Mouse (Mus musculus) CH12.LX (cell line): ENCODE measurements at regions not wholly inside any gene's neighbourhood (a gene's known extent, or its start where the extent isn't known, plus 50 kb on each side); places are given as distances from the start of the nearest gene placed in this dataset.

Source experiments
- DNase-seq: peaks from one replicate; pipeline ENCODE4 v3.0.0-alpha.2; 2013; ENCODE audit errors: extremely low read depth
- H3K27ac ChIP-seq: 2 replicates; pipeline ENCODE4 v1.5.1; 2012; ENCODE audit warnings: low read depth, mild to moderate bottlenecking, control low read depth, moderate library complexity; ENCODE audit not compliant: insufficient read depth
- H3K27me3 ChIP-seq: replicated peaks from 2 replicates; pipeline ENCODE3; 2012; ENCODE audit warnings: inconsistent platforms
- H3K36me3 ChIP-seq, 2 experiments: replicated peaks in 1 of 2; 2 replicates each; pipeline versions ENCODE3 to v1.6.1; 2012; ENCODE audit warnings: inconsistent platforms in 1 of 2, low read length in 1 of 2, mild to moderate bottlenecking in 1 of 2, mixed read lengths in 1 of 2, moderate library complexity in 1 of 2; ENCODE audit not compliant: control insufficient read depth in 1 of 2, insufficient read depth in 1 of 2
- H3K4me1 ChIP-seq, 2 experiments: 2 replicates each; pipeline ENCODE4 v1.6.1; 2012; ENCODE audit warnings: inconsistent platforms in 1 of 2, moderate library complexity in 1 of 2; ENCODE audit not compliant: insufficient read depth in 2 of 2, control insufficient read depth in 1 of 2
- H3K4me2 ChIP-seq: 2 replicates; pipeline ENCODE4 v1.6.1; 2012; ENCODE audit warnings: low read depth, mild to moderate bottlenecking, control low read depth; ENCODE audit not compliant: poor library complexity, insufficient read depth, severe bottlenecking
- H3K4me3 ChIP-seq, 3 experiments: fragments of 150-350 bp in 1 of 3; sonication (generic) in 1 of 3; replicated peaks in 1 of 3; 2 replicates each; pipeline versions ENCODE3 to v1.5.1; 2011 to 2012; ENCODE audit warnings: low read depth in 2 of 3, low read length in 2 of 3, mild to moderate bottlenecking in 2 of 3, moderate library complexity in 2 of 3, control low read depth in 1 of 3, improper control_type of control experiment in 1 of 3, inconsistent platforms in 1 of 3, mixed read lengths in 1 of 3; ENCODE audit not compliant: poor library complexity in 1 of 3
- H3K79me2 ChIP-seq: replicated peaks from 2 replicates; pipeline ENCODE4 v1.6.1; 2012; ENCODE audit warnings: mild to moderate bottlenecking, moderate library complexity; ENCODE audit not compliant: control insufficient read depth, poor library complexity, insufficient read depth, severe bottlenecking; ENCODE audit errors: extremely low read depth
- H3K9ac ChIP-seq: 2 replicates; pipeline ENCODE4 v1.6.1; 2012; ENCODE audit warnings: low read depth, mild to moderate bottlenecking, control low read depth, moderate library complexity; ENCODE audit not compliant: insufficient read depth
- H3K9me3 ChIP-seq: replicated peaks from 2 replicates; pipeline ENCODE3; 2012; ENCODE audit warnings: low read length, inconsistent platforms, mixed read lengths
- BHLHE40 ChIP-seq: IDR thresholded peaks from 2 replicates; pipeline ENCODE4 v1.6.1; 2011; ENCODE audit warnings: mild to moderate bottlenecking, low read depth, low read length, improper control_type of control experiment
- CTCF ChIP-seq, 2 experiments: IDR thresholded peaks in 1 of 2; conservative IDR thresholded peaks in 1 of 2; 2 replicates each; pipeline ENCODE4 v1.5.1; 2011 to 2012; ENCODE audit warnings: low read depth in 2 of 2, low read length in 2 of 2, improper control_type of control experiment in 1 of 2, inconsistent platforms in 1 of 2, mild to moderate bottlenecking in 1 of 2, moderate library complexity in 1 of 2
- ELF1 ChIP-seq: IDR thresholded peaks from 2 replicates; pipeline ENCODE4 v1.6.1; 2014; ENCODE audit warnings: low read depth, mild to moderate bottlenecking, inconsistent platforms, low read length, improper control_type of control experiment
- EP300 ChIP-seq: IDR thresholded peaks from 2 replicates; pipeline ENCODE4 v1.6.1; 2011; ENCODE audit warnings: low read length, improper control_type of control experiment
- ETS1 ChIP-seq: conservative IDR thresholded peaks from 2 replicates; pipeline ENCODE4 v1.6.1; 2012; ENCODE audit warnings: low read depth, mild to moderate bottlenecking, inconsistent platforms, low read length, improper control_type of control experiment, moderate library complexity
- IRF4 ChIP-seq: IDR thresholded peaks from 2 replicates; pipeline ENCODE4 v1.6.1; 2014; ENCODE audit warnings: low read depth, mild to moderate bottlenecking, inconsistent platforms, low read length, improper control_type of control experiment
- JUN ChIP-seq: IDR thresholded peaks from 2 replicates; pipeline ENCODE4 v1.6.1; 2011; ENCODE audit warnings: low read depth, mild to moderate bottlenecking, low read length, improper control_type of control experiment, moderate library complexity; ENCODE audit not compliant: insufficient read depth
- JUND ChIP-seq: conservative IDR thresholded peaks from 2 replicates; pipeline ENCODE4 v1.6.1; 2011; ENCODE audit warnings: low read depth, low read length, improper control_type of control experiment
- MAFK ChIP-seq: IDR thresholded peaks from 2 replicates; pipeline ENCODE4 v1.6.1; 2011; ENCODE audit warnings: low read length, improper control_type of control experiment; ENCODE audit not compliant: insufficient replicate concordance
- MEF2A ChIP-seq: IDR thresholded peaks from 2 replicates; pipeline ENCODE4 v1.6.1; 2014; ENCODE audit warnings: low read depth, mild to moderate bottlenecking, inconsistent platforms, low read length, improper control_type of control experiment, borderline replicate concordance
- MXI1 ChIP-seq: IDR thresholded peaks from 2 replicates; pipeline ENCODE4 v1.6.1; 2011; ENCODE audit warnings: mild to moderate bottlenecking, low read depth, low read length, improper control_type of control experiment
- NELFE ChIP-seq: IDR thresholded peaks from 2 replicates; pipeline ENCODE4 v1.6.1; 2011; ENCODE audit warnings: low read depth, low read length, improper control_type of control experiment
- POLR2A ChIP-seq: IDR thresholded peaks from 2 replicates; pipeline ENCODE4 v1.6.1; 2011; ENCODE audit warnings: low read depth, mild to moderate bottlenecking, improper control_type of control experiment, low read length
- RAD21 ChIP-seq: IDR thresholded peaks from 2 replicates; pipeline ENCODE4 v1.6.1; 2011; ENCODE audit warnings: low read depth, mild to moderate bottlenecking, low read length, improper control_type of control experiment, moderate library complexity
- RCOR1 ChIP-seq: conservative IDR thresholded peaks from 2 replicates; pipeline ENCODE4 v1.6.1; 2012; ENCODE audit warnings: low read depth, mild to moderate bottlenecking, inconsistent platforms, low read length, improper control_type of control experiment
- SIN3A ChIP-seq: IDR thresholded peaks from 2 replicates; pipeline ENCODE4 v1.6.1; 2012; ENCODE audit warnings: low read length, improper control_type of control experiment, inconsistent platforms
- TBP ChIP-seq: conservative IDR thresholded peaks from 2 replicates; pipeline ENCODE4 v1.6.1; 2011; ENCODE audit warnings: low read depth, low read length, improper control_type of control experiment
- TCF12 ChIP-seq: IDR thresholded peaks from 2 replicates; pipeline ENCODE4 v1.6.1; 2014; ENCODE audit warnings: low read depth, mild to moderate bottlenecking, inconsistent platforms, low read length, improper control_type of control experiment
- USF1 ChIP-seq: IDR thresholded peaks from 2 replicates; pipeline ENCODE4 v1.6.1; 2014; ENCODE audit warnings: low read depth, mild to moderate bottlenecking, inconsistent platforms, low read length, improper control_type of control experiment
- ZC3H11A ChIP-seq: IDR thresholded peaks from 2 replicates; pipeline ENCODE4 v1.6.1; 2012; ENCODE audit warnings: low read depth, mild to moderate bottlenecking, inconsistent platforms, low read length, improper control_type of control experiment
- dilution Hi-C: fragments of 300-500 bp; cut with MboI; formaldehyde crosslinking; loops from 2 replicates; pipeline ENCODE4 v1.14.3; 2020; ENCODE audit warnings: low sequenced_read_pairs; ENCODE audit not compliant: extremely low pct_unique_long_range_greater_than_20kb, extremely low pct_ligation_motif_present
- in situ Hi-C: fragments of 300-500 bp; cut with MboI; formaldehyde crosslinking; loops from 3 replicates; pipeline ENCODE4 v1.14.3; 2019; ENCODE audit warnings: low sequenced_read_pairs, low pct_ligation_motif_present, low pct_unique_long_range_greater_than_20kb, mixed read lengths

GRCm38 (mm10) chr4:22109410-22109809 lies 178.3 kb downstream of the Faxc start:
- Histone ChIP-seq H3K27me3 (peaks cover 2% of the 10 kb centered on the region), H3K9me3 (no peaks in the 10 kb centered on the region), H3K4me2 (peak overlapping the region; percentile 59), H3K36me3 (no peaks in the 10 kb centered on the region), H3K4me1 (peaks cover 4 to 11% of the 10 kb centered on the region in 2 experiments), H3K79me2 (no peaks in the 10 kb centered on the region), H3K27ac (no peak overlapping the region), H3K9ac (no peak overlapping the region; the same call in 1 of the 2 replicates), H3K4me3 (peak overlapping the region in 1 of 3 experiments; percentile 21)
- in situ Hi-C loops = no loop called here
- DNase-seq = peak; percentile 64
- no peak for TF ChIP-seq TCF12
- TF ChIP-seq BHLHE40 = peak; percentile 51
- TF ChIP-seq RCOR1 = no peak
- TF ChIP-seq JUN = no peak
- TF ChIP-seq RAD21 = no peak; the same call in 1 of the 2 replicates
- TF ChIP-seq IRF4 = peak; percentile 48; the same call in 1 of the 2 replicates
- TF ChIP-seq JUND = no peak
- TF ChIP-seq NELFE = no peak
- no peak for TF ChIP-seq EP300
- no peak for TF ChIP-seq ELF1
- TF ChIP-seq SIN3A = no peak
- TF ChIP-seq ZC3H11A = no peak
- no peak for TF ChIP-seq USF1
- no peak for TF ChIP-seq MXI1
- TF ChIP-seq TBP = no peak
- peak in 1 of 2 experiments; percentile 43; a peak in 2 of 4 replicates for TF ChIP-seq CTCF (conservative IDR thresholded peaks at IDR 0.05 in 1 of 2, IDR thresholded peaks at IDR 0.05 in 1 of 2; ENCODE audit: low read depth in 2 of 2, low read length in 2 of 2)
- dilution Hi-C loops = no loop called here

GRCm38 (mm10) chr4:22110400-22110799 lies 179.3 kb downstream of the Faxc start:
- dilution Hi-C loops (no loop called here), in situ Hi-C loops (no loop called here)
- no peak overlapping the region for H3K4me2 ChIP-seq
- no peak overlapping the region for H3K4me3 ChIP-seq
- H3K27ac ChIP-seq = no peak overlapping the region
- no peaks in the 10 kb centered on the region for H3K36me3 ChIP-seq
- peaks cover 4 to 11% of the 10 kb centered on the region in 2 experiments for H3K4me1 ChIP-seq
- no peak overlapping the region for H3K9ac ChIP-seq
- no peaks in the 10 kb centered on the region for H3K9me3 ChIP-seq
- DNase-seq = no peak
- no peak for TF ChIP-seq ETS1
- TF ChIP-seq RCOR1 = no peak
- TF ChIP-seq RAD21 = no peak
- TF ChIP-seq MAFK = no peak
- TF ChIP-seq TBP = no peak
- no peak for TF ChIP-seq MEF2A
- TF ChIP-seq POLR2A = no peak
- no peak for TF ChIP-seq EP300
- no peak for TF ChIP-seq NELFE
- H3K79me2 ChIP-seq = no peaks in the 10 kb centered on the region
- peaks cover 2% of the 10 kb centered on the region for H3K27me3 ChIP-seq
